Comparison of ENCODE assay signal across 9 mouse cellular contexts in genomic region chr11:81239966-81240681, GRCm38 (mm10).
A peak's percentile ranks its signal among the peaks of the same experiment; 100 is the strongest.
DNase-seq lines count a peak whose midpoint lies in the region; ATAC-seq and TF ChIP-seq lines count a peak whose summit lies in the region.
"Had no signal": no experiment of that assay in that cellular context is flagged by ENCODE, and none has a peak within 500 bp of the region (broad histone marks: within the 10 kb centered on the region; RNA-seq: fewer than 3 reads in every experiment).

No protein-coding gene starts in this region.

- H3K9ac ChIP-seq in hindbrain, postnatal 0 days (replicated peaks; ENCODE audit: low read length) = no peak overlapping the region
- no peak overlapping the region for H3K9ac ChIP-seq in midbrain, postnatal 0 days (replicated peaks; ENCODE audit: low read length, poor library complexity, severe bottlenecking)
- H3K9ac ChIP-seq: midbrain, embryonic 12.5 days had no signal

- no peaks in the 10 kb centered on the region for H3K36me3 ChIP-seq in hindbrain, postnatal 0 days (ENCODE audit: insufficient read depth, low read length)
- H3K36me3 ChIP-seq in midbrain, postnatal 0 days (ENCODE audit: insufficient read depth, low read length) = no peaks in the 10 kb centered on the region
- H3K36me3 ChIP-seq: midbrain, embryonic 12.5 days had no signal

- H3K4me1 ChIP-seq in hindbrain, postnatal 0 days (ENCODE audit: insufficient read depth, low read length) = no peaks in the 10 kb centered on the region
- no peaks in the 10 kb centered on the region for H3K4me1 ChIP-seq in midbrain, postnatal 0 days (ENCODE audit: insufficient read depth, low read length)
- H3K4me1 ChIP-seq: midbrain, embryonic 12.5 days had no signal

- TF ChIP-seq CTCF in left cerebral cortex, adult 2 months (IDR thresholded peaks at IDR 0.05) = peak; percentile 63
- TF ChIP-seq CTCF in hindbrain, postnatal 0 days (IDR thresholded peaks at IDR 0.05; ENCODE audit: low read depth) = peak; percentile 67
- peak; percentile 66 for TF ChIP-seq CTCF in midbrain, postnatal 0 days (IDR thresholded peaks at IDR 0.05)

- H3K4me3 ChIP-seq in left cerebral cortex, adult 2 months = no peak overlapping the region
- no peak overlapping the region for H3K4me3 ChIP-seq in hindbrain, postnatal 0 days (ENCODE audit: low read length)
- no peak overlapping the region for H3K4me3 ChIP-seq in midbrain, postnatal 0 days (ENCODE audit: low read depth, low read length)
- H3K4me3 ChIP-seq: midbrain, embryonic 12.5 days had no signal

- no peaks in the 10 kb centered on the region for H3K27me3 ChIP-seq in hindbrain, postnatal 0 days (ENCODE audit: insufficient read depth, low read length)
- H3K27me3 ChIP-seq in midbrain, postnatal 0 days (ENCODE audit: insufficient read depth, low read length) = no peaks in the 10 kb centered on the region
- H3K27me3 ChIP-seq: midbrain, embryonic 12.5 days had no signal

- peak; percentile 1 for DNase-seq in CD4-positive, CD25-positive, alpha-beta regulatory T cell, adult 2 months (ENCODE audit: low read depth, low spot score)
- DNase-seq in left cerebral cortex, adult 2 months (ENCODE audit: extremely low spot score in 1 of 2, low spot score in 2 of 2) = no peak
- DNase-seq in left cerebral cortex, postnatal 25 days (ENCODE audit: low spot score in 2 of 2) = no peak
- DNase-seq in brain, adult 2 months (ENCODE audit: low read depth, low spot score) = peak; percentile 39
- peak; percentile 34 for DNase-seq in hindbrain, postnatal 0 days (ENCODE audit: low spot score)
- DNase-seq in midbrain, postnatal 0 days (ENCODE audit: low spot score) = peak; percentile 13
- DNase-seq in frontal cortex, postnatal 25 days (ENCODE audit: low spot score in 2 of 2) = no peak

- no peak overlapping the region for H3K27ac ChIP-seq in left cerebral cortex, adult 2 months
- no peak overlapping the region for H3K27ac ChIP-seq in hindbrain, postnatal 0 days
- H3K27ac ChIP-seq in midbrain, postnatal 0 days (ENCODE audit: low read depth, low read length) = no peak overlapping the region
- H3K27ac ChIP-seq: midbrain, embryonic 12.5 days had no signal

- ATAC-seq in CD4-positive, CD25-positive, alpha-beta regulatory T cell, adult 4 months = no peak
- ATAC-seq in hindbrain, postnatal 0 days = no peak
- no peak for ATAC-seq in midbrain, postnatal 0 days (ENCODE audit: low FRiP score)

- intact Hi-C loops in left cerebral cortex, adult 2 months (cut with DNase I) = no loop called here
- intact Hi-C loops in left cerebral cortex, postnatal 25 days (cut with DNase I) = no loop called here

- no peak overlapping the region for H3K4me2 ChIP-seq in hindbrain, postnatal 0 days (ENCODE audit: low read depth, low read length)
- no peak overlapping the region for H3K4me2 ChIP-seq in midbrain, postnatal 0 days (ENCODE audit: low read depth, low read length, poor library complexity, severe bottlenecking)
- H3K4me2 ChIP-seq: midbrain, embryonic 12.5 days had no signal

- no peaks in the 10 kb centered on the region for H3K9me3 ChIP-seq in hindbrain, postnatal 0 days (ENCODE audit: low read length)
- H3K9me3 ChIP-seq in midbrain, postnatal 0 days (ENCODE audit: low read length) = no peaks in the 10 kb centered on the region
- H3K9me3 ChIP-seq: midbrain, embryonic 12.5 days had no signal

- 63% methylated on average over 13 of the region's 13 CpGs for WGBS in hindbrain, postnatal 0 days
- 54% methylated on average over 13 of the region's 13 CpGs for WGBS in midbrain, postnatal 0 days

Comparison
In these comparisons a context has a peak if more than half of its experiments do, and no peak if none do; other contexts are left out.
1. DNase-seq: peak in CD4-positive, CD25-positive, alpha-beta regulatory T cell, adult 2 months (single experiment), brain, adult 2 months (single experiment), hindbrain, postnatal 0 days (single experiment) and midbrain, postnatal 0 days (single experiment); none in left cerebral cortex, adult 2 months (0 of 2), left cerebral cortex, postnatal 25 days (0 of 2) and frontal cortex, postnatal 25 days (0 of 2).
2. Peak in every context shown above with its lines, with median percentiles within 50 percentile points of each other: CTCF ChIP-seq.